25 mouse cellular contexts compared by ENCODE assay signal in the genomic region with DNA sequence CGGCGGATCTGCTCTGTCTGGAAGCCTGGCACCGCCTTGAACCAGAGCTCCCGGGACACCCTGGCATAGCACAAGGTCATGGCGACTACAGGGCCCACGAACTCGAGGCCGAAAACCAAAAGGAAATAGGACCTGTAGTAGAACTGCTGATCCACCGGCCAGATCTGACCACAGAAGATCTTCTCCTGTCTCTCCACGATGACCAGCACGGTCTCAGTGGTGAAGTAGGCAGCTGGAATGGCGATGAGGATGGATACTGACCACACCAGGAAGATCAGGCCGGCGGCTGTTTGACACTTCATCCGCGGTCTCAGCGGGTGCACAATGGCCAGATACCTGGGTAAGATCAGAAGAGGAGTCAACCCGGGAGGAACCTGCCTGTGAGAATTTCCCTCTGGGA. TPM values are rescaled to one million over a fixed set of nuclear protein-coding genes. Genes with fewer than 3 reads are reported as not detected.
DNase-seq lines count a peak whose midpoint lies in the region; ATAC-seq and TF ChIP-seq lines count a peak whose summit lies in the region.
"Had no signal": no experiment of that assay in that cellular context is flagged by ENCODE, and none has a peak within 500 bp of the region (broad histone marks: within the 10 kb centered on the region; RNA-seq: fewer than 3 reads in every experiment).

No protein-coding gene starts in this region.

- TF ChIP-seq EP300 in stomach, postnatal 0 days (optimal IDR thresholded peaks at IDR 0.05): no peak

- DNase-seq in heart, embryonic 10.5 days (ENCODE audit: low spot score): no peak
- DNase-seq in heart, adult 9 months (ENCODE audit: low spot score in 2 of 2): no peak
- DNase-seq in stomach, postnatal 0 days (ENCODE audit: low spot score): no peak
- DNase-seq: adrenal gland, adult 8-10 months; adrenal gland, postnatal 36 days; cerebellum, adult 2 months; cerebellum, postnatal 14 days; embryo, embryonic 11 days; gastrocnemius, adult 2 months; gastrocnemius, postnatal 25 days; heart, adult 2 months; heart, postnatal 10 days had no signal

- no peaks in the 10 kb centered on the region for H3K36me3 ChIP-seq in heart, embryonic 10.5 days
- H3K36me3 ChIP-seq in liver, embryonic 15.5 days (replicated peaks): peaks cover 21% of the 10 kb centered on the region
- peaks cover 24% of the 10 kb centered on the region for H3K36me3 ChIP-seq in liver, embryonic 12.5 days
- H3K36me3 ChIP-seq in stomach, embryonic 15.5 days: no peaks in the 10 kb centered on the region
- no peaks in the 10 kb centered on the region for H3K36me3 ChIP-seq in stomach, postnatal 0 days (ENCODE audit: control insufficient read depth, insufficient read depth, low read length)
- no peaks in the 10 kb centered on the region for H3K36me3 ChIP-seq in stomach, embryonic 16.5 days (ENCODE audit: control insufficient read depth, insufficient read depth, low read length)
- H3K36me3 ChIP-seq in intestine, postnatal 0 days (ENCODE audit: control insufficient read depth, insufficient read depth): no peaks in the 10 kb centered on the region
- H3K36me3 ChIP-seq: embryonic facial prominence, embryonic 15.5 days had no signal

- H3K4me1 ChIP-seq in heart, embryonic 10.5 days: peaks cover 57% of the 10 kb centered on the region
- peaks cover 57% of the 10 kb centered on the region for H3K4me1 ChIP-seq in liver, embryonic 15.5 days (replicated peaks)
- H3K4me1 ChIP-seq in liver, embryonic 12.5 days: peaks cover 63% of the 10 kb centered on the region
- peaks cover 5% of the 10 kb centered on the region; the same call in 1 of the 2 replicates for H3K4me1 ChIP-seq in stomach, embryonic 15.5 days
- no peaks in the 10 kb centered on the region; the same call in 1 of the 2 replicates for H3K4me1 ChIP-seq in stomach, postnatal 0 days (replicated peaks; ENCODE audit: control insufficient read depth, insufficient read depth)
- peaks cover 10% of the 10 kb centered on the region; the same call in 1 of the 2 replicates for H3K4me1 ChIP-seq in stomach, embryonic 16.5 days (ENCODE audit: control insufficient read depth, insufficient read depth, low read length)
- H3K4me1 ChIP-seq in intestine, postnatal 0 days (replicated peaks; ENCODE audit: control insufficient read depth, insufficient read depth, low read length): peaks cover 8% of the 10 kb centered on the region; the same call in 1 of the 2 replicates
- H3K4me1 ChIP-seq: hindbrain, embryonic 13.5 days had no signal

- TF ChIP-seq CTCF in stomach, postnatal 0 days (IDR thresholded peaks at IDR 0.05; ENCODE audit: low read depth): no peak
- no peak for TF ChIP-seq CTCF in intestine, postnatal 0 days (IDR thresholded peaks at IDR 0.05; ENCODE audit: low read depth)

- H3K27me3 ChIP-seq in heart, embryonic 10.5 days (ENCODE audit: insufficient read depth, poor library complexity, severe bottlenecking): 0 out of 2 replicates have a peak, but pooled peaks cover 8% of the 10 kb centered on the region
- H3K27me3 ChIP-seq in liver, embryonic 15.5 days: no peaks in the 10 kb centered on the region; the same call in 1 of the 2 replicates
- H3K27me3 ChIP-seq in liver, embryonic 12.5 days (replicated peaks): peaks cover 40% of the 10 kb centered on the region
- no peaks in the 10 kb centered on the region for H3K27me3 ChIP-seq in stomach, embryonic 15.5 days (replicated peaks)
- no peaks in the 10 kb centered on the region for H3K27me3 ChIP-seq in stomach, postnatal 0 days (ENCODE audit: control insufficient read depth, insufficient read depth, low read length)
- no peaks in the 10 kb centered on the region for H3K27me3 ChIP-seq in stomach, embryonic 16.5 days (ENCODE audit: control insufficient read depth, insufficient read depth, low read length)
- no peaks in the 10 kb centered on the region for H3K27me3 ChIP-seq in intestine, postnatal 0 days (replicated peaks; ENCODE audit: control insufficient read depth, insufficient read depth, low read length)
- H3K27me3 ChIP-seq: embryonic facial prominence, embryonic 15.5 days; hindbrain, embryonic 13.5 days had no signal

- H3K9ac ChIP-seq in liver, embryonic 15.5 days: no peak overlapping the region
- no peak overlapping the region for H3K9ac ChIP-seq in liver, embryonic 12.5 days
- H3K9ac ChIP-seq in stomach, embryonic 15.5 days: no peak overlapping the region
- no peak overlapping the region for H3K9ac ChIP-seq in stomach, postnatal 0 days (ENCODE audit: low read length)
- no peak overlapping the region for H3K9ac ChIP-seq in stomach, embryonic 16.5 days (ENCODE audit: low read length)
- H3K9ac ChIP-seq in intestine, postnatal 0 days (ENCODE audit: low read depth, low read length): no peak overlapping the region
- H3K9ac ChIP-seq: embryonic facial prominence, embryonic 15.5 days; hindbrain, embryonic 13.5 days had no signal

- ATAC-seq in liver, embryonic 15.5 days (ENCODE audit: insufficient read depth): no peak
- ATAC-seq in liver, embryonic 12.5 days: no peak
- ATAC-seq in stomach, embryonic 15.5 days (ENCODE audit: insufficient read depth, low FRiP score, low read depth): no peak
- ATAC-seq in stomach, postnatal 0 days (ENCODE audit: low FRiP score, low TSS enrichment): no peak
- ATAC-seq in stomach, embryonic 16.5 days (ENCODE audit: insufficient read depth, low FRiP score): no peak
- ATAC-seq in intestine, postnatal 0 days: no peak
- ATAC-seq: forebrain, embryonic 14.5 days; hindbrain, postnatal 0 days had no signal

- H3K4me2 ChIP-seq in liver, embryonic 15.5 days: 0 out of 2 replicates have a peak overlapping the region, but pooled peaks have one; percentile 71
- no peak overlapping the region for H3K4me2 ChIP-seq in liver, embryonic 12.5 days
- no peak overlapping the region for H3K4me2 ChIP-seq in stomach, embryonic 15.5 days
- no peak overlapping the region for H3K4me2 ChIP-seq in stomach, postnatal 0 days (replicated peaks; ENCODE audit: low read depth)
- H3K4me2 ChIP-seq in stomach, embryonic 16.5 days (ENCODE audit: low read depth, low read length): no peak overlapping the region
- no peak overlapping the region for H3K4me2 ChIP-seq in intestine, postnatal 0 days (replicated peaks; ENCODE audit: low read depth)
- H3K4me2 ChIP-seq: embryonic facial prominence, embryonic 15.5 days; hindbrain, embryonic 13.5 days had no signal

- WGBS in heart, embryonic 10.5 days: 73% methylated on average over 18 of the region's 18 CpGs
- WGBS in liver, embryonic 15.5 days (ENCODE audit: insufficient replicate concordance): 79% methylated on average over 18 of the region's 18 CpGs
- 69% methylated on average over 18 of the region's 18 CpGs for WGBS in liver, embryonic 12.5 days (ENCODE audit: insufficient replicate concordance)
- 86% methylated on average over 18 of the region's 18 CpGs for WGBS in stomach, embryonic 15.5 days
- 91% methylated on average over 18 of the region's 18 CpGs for WGBS in stomach, postnatal 0 days
- WGBS in stomach, embryonic 16.5 days: 82% methylated on average over 18 of the region's 18 CpGs
- 91% methylated on average over 18 of the region's 18 CpGs for WGBS in intestine, postnatal 0 days

- 0 out of 2 replicates have a peak overlapping the region, but pooled peaks have one; percentile 24 for H3K27ac ChIP-seq in heart, embryonic 10.5 days
- peak overlapping the region; percentile 99 for H3K27ac ChIP-seq in liver, embryonic 15.5 days (replicated peaks)
- H3K27ac ChIP-seq in liver, embryonic 12.5 days: no peak overlapping the region; the same call in 1 of the 2 replicates
- H3K27ac ChIP-seq in stomach, embryonic 15.5 days: 0 out of 2 replicates have a peak overlapping the region, but pooled peaks have one; percentile 61
- H3K27ac ChIP-seq in stomach, postnatal 0 days (replicated peaks): no peak overlapping the region; the same call in 1 of the 2 replicates
- H3K27ac ChIP-seq in stomach, embryonic 16.5 days (ENCODE audit: low read length): peak overlapping the region; percentile 75; the same call in 1 of the 2 replicates
- no peak overlapping the region for H3K27ac ChIP-seq in intestine, postnatal 0 days (ENCODE audit: low read depth, low read length)
- H3K27ac ChIP-seq: embryonic facial prominence, embryonic 15.5 days; forebrain, embryonic 10.5 days; gastrocnemius, adult 2 months; heart, adult 2 months; hindbrain, embryonic 13.5 days; hindbrain, postnatal 0 days had no signal

- H3K4me3 ChIP-seq in heart, embryonic 10.5 days: no peak overlapping the region
- H3K4me3 ChIP-seq in liver, embryonic 15.5 days (replicated peaks): no peak overlapping the region
- H3K4me3 ChIP-seq in liver, embryonic 12.5 days: no peak overlapping the region
- H3K4me3 ChIP-seq in stomach, embryonic 15.5 days (replicated peaks): no peak overlapping the region
- no peak overlapping the region for H3K4me3 ChIP-seq in stomach, postnatal 0 days (ENCODE audit: low read depth, low read length)
- no peak overlapping the region for H3K4me3 ChIP-seq in stomach, embryonic 16.5 days (replicated peaks; ENCODE audit: low read length)
- H3K4me3 ChIP-seq in intestine, postnatal 0 days (ENCODE audit: low read depth, low read length): no peak overlapping the region
- H3K4me3 ChIP-seq: embryonic facial prominence, embryonic 15.5 days; erythroblast, embryonic 14.5 days; forebrain, embryonic 10.5 days; gastrocnemius, adult 2 months; heart, adult 2 months; hindbrain, embryonic 13.5 days had no signal

- H3K9me3 ChIP-seq in heart, embryonic 10.5 days: no peaks in the 10 kb centered on the region
- no peaks in the 10 kb centered on the region for H3K9me3 ChIP-seq in liver, embryonic 15.5 days (replicated peaks)
- H3K9me3 ChIP-seq in liver, embryonic 12.5 days (replicated peaks): no peaks in the 10 kb centered on the region
- H3K9me3 ChIP-seq in stomach, embryonic 15.5 days: no peaks in the 10 kb centered on the region
- no peaks in the 10 kb centered on the region for H3K9me3 ChIP-seq in stomach, postnatal 0 days (ENCODE audit: control insufficient read depth, low read length)
- no peaks in the 10 kb centered on the region for H3K9me3 ChIP-seq in stomach, embryonic 16.5 days (replicated peaks; ENCODE audit: control insufficient read depth, low read length)
- H3K9me3 ChIP-seq in intestine, postnatal 0 days (ENCODE audit: control insufficient read depth): no peaks in the 10 kb centered on the region
- H3K9me3 ChIP-seq: embryonic facial prominence, embryonic 15.5 days; forebrain, embryonic 10.5 days; G1E; hindbrain, embryonic 13.5 days had no signal

RNA-seq across cellular contexts. Expression of gene Prokr1, which starts 9.0 kb away (rescaled TPM):
- 3.0 and 3.9 TPM in 2 replicates for polyA plus RNA-seq in heart, embryonic 10.5 days (2016; fragmentation: Nextera tagmentation; extraction: Ambion mirVana)
- polyA plus RNA-seq in liver, embryonic 15.5 days (2015; fragmentation: Nextera tagmentation; extraction: Ambion mirVana): 5.4 and 6.7 TPM in 2 replicates
- polyA plus RNA-seq in liver, embryonic 12.5 days (2016; fragmentation: Nextera tagmentation; extraction: Ambion mirVana): 4.3 and 4.8 TPM in 2 replicates
- 2.7 and 2.9 TPM in 2 replicates for polyA plus RNA-seq in stomach, embryonic 15.5 days (2015; fragmentation: Nextera tagmentation; extraction: Ambion mirVana)
- 0.92 and 1.1 TPM in 2 replicates for polyA plus RNA-seq in stomach, postnatal 0 days (2015; fragmentation: Nextera tagmentation; extraction: Ambion mirVana)
- 3.2 and 3.3 TPM in 2 replicates for polyA plus RNA-seq in stomach, embryonic 16.5 days (2015; fragmentation: Nextera tagmentation; extraction: Ambion mirVana)
- 0.63 and 1.0 TPM in 2 replicates for polyA plus RNA-seq in intestine, postnatal 0 days (2015; fragmentation: Nextera tagmentation; extraction: Ambion mirVana)

RNA-seq across cellular contexts. Expression of gene Arhgap25, which starts 48.5 kb away (rescaled TPM):
- 2.3 and 3.9 TPM in 2 replicates for polyA plus RNA-seq in heart, embryonic 10.5 days (2016; fragmentation: Nextera tagmentation; extraction: Ambion mirVana)
- 4.0 and 4.9 TPM in 2 replicates for polyA plus RNA-seq in liver, embryonic 15.5 days (2015; fragmentation: Nextera tagmentation; extraction: Ambion mirVana)
- 5.2 and 5.4 TPM in 2 replicates for polyA plus RNA-seq in liver, embryonic 12.5 days (2016; fragmentation: Nextera tagmentation; extraction: Ambion mirVana)
- 4.7 and 6.0 TPM in 2 replicates for polyA plus RNA-seq in stomach, embryonic 15.5 days (2015; fragmentation: Nextera tagmentation; extraction: Ambion mirVana)
- polyA plus RNA-seq in stomach, postnatal 0 days (2015; fragmentation: Nextera tagmentation; extraction: Ambion mirVana): 3.6 and 3.7 TPM in 2 replicates
- 6.4 and 8.2 TPM in 2 replicates for polyA plus RNA-seq in stomach, embryonic 16.5 days (2015; fragmentation: Nextera tagmentation; extraction: Ambion mirVana)
- polyA plus RNA-seq in intestine, postnatal 0 days (2015; fragmentation: Nextera tagmentation; extraction: Ambion mirVana): 1.5 and 2.1 TPM in 2 replicates
- polyA plus RNA-seq: C2C12; erythroblast, embryonic 14.5 days had no signal

Comparison
In these comparisons a context has a peak if more than half of its experiments do, and no peak if none do; other contexts are left out.
1. H3K27ac ChIP-seq: peak in heart, embryonic 10.5 days (single experiment), liver, embryonic 15.5 days (single experiment), stomach, embryonic 15.5 days (single experiment) and stomach, embryonic 16.5 days (single experiment); none in liver, embryonic 12.5 days (single experiment), stomach, postnatal 0 days (single experiment) and intestine, postnatal 0 days (single experiment).